Mouse (Mus musculus) thymus, postnatal 25 days (tissue): ENCODE data around the gene Stac2.

Experiments
- DNase-seq: peaks from one replicate; pipeline ENCODE4 v3.0.0; 2022

Gene Stac2

GRCm38 (mm10) chr11:98049672-98050519 is 3.4 kb downstream of the Stac2 start:
- peak; percentile 43 for DNase-seq

GRCm38 (mm10) chr11:98047745-98048144 is 5.5 kb downstream of the Stac2 start:
- DNase-seq: no peak

GRCm38 (mm10) chr11:98046466-98046865 is 6.8 kb downstream of the Stac2 start:
- DNase-seq: no peak

- DNase-seq: no peak
Observed at GRCm38 (mm10) chr11:98045596-98045995, 7.7 kb downstream of the Stac2 start.

- no peak for DNase-seq
Observed at GRCm38 (mm10) chr11:98044074-98044473, 9.2 kb downstream of the Stac2 start.

- DNase-seq: no peak
Observed at GRCm38 (mm10) chr11:98042741-98043140, 10.5 kb downstream of the Stac2 start.

- no peak for DNase-seq
Observed at GRCm38 (mm10) chr11:98040975-98041374, 12.3 kb downstream of the Stac2 start.

- no peak for DNase-seq
Observed at GRCm38 (mm10) chr11:98037871-98038270, 15.4 kb downstream of the Stac2 start.

GRCm38 (mm10) chr11:98035977-98036377 is 17.3 kb downstream of the Stac2 start:
- no peak for DNase-seq

- no peak for DNase-seq
Observed at GRCm38 (mm10) chr11:98034840-98035239, 18.4 kb downstream of the Stac2 start.

- DNase-seq: no peak
Observed at GRCm38 (mm10) chr11:98034061-98034460, 19.2 kb downstream of the Stac2 start.

GRCm38 (mm10) chr11:98031443-98031770 is 21.9 kb downstream of the Stac2 start:
- peak; percentile 77 for DNase-seq

GRCm38 (mm10) chr11:98030701-98031442 is 22.4 kb downstream of the Stac2 start:
- no peak for DNase-seq

GRCm38 (mm10) chr11:98027785-98028184 is 25.5 kb downstream of the Stac2 start:
- DNase-seq: no peak

GRCm38 (mm10) chr11:98027297-98027688 is 26.0 kb downstream of the Stac2 start:
- DNase-seq: no peak

- peak; percentile 89 for DNase-seq
Observed at GRCm38 (mm10) chr11:98026570-98027296, 26.5 kb downstream of the Stac2 start, which contains the start of gene Rpl19. Rpl19 (plus strand) TSS chr11:98026710.

- no peak for DNase-seq
Observed at GRCm38 (mm10) chr11:98026248-98026569, 27.1 kb downstream of the Stac2 start.

GRCm38 (mm10) chr11:98024516-98024915 is 28.7 kb downstream of the Stac2 start:
- DNase-seq: no peak

- peak; percentile 76 for DNase-seq
Observed at GRCm38 (mm10) chr11:98022555-98023371, 30.5 kb downstream of the Stac2 start, which contains the start of gene Cacnb1. Cacnb1 (minus strand) TSS chr11:98023034.

- DNase-seq: no peak
Observed at GRCm38 (mm10) chr11:98022253-98022554, 31.1 kb downstream of the Stac2 start.

- DNase-seq: peak; percentile 27
Observed at GRCm38 (mm10) chr11:98021565-98022252, 31.6 kb downstream of the Stac2 start.

- DNase-seq: no peak
Observed at GRCm38 (mm10) chr11:98021118-98021517, 32.1 kb downstream of the Stac2 start.
